Mouse (Mus musculus) forebrain, embryonic 11.5 days (tissue): ENCODE measurements around the gene Trabd2b. TPM values are rescaled to one million over a fixed set of nuclear protein-coding genes. Genes with fewer than 3 reads are reported as not detected.

Experiments used
- ATAC-seq: fragments of 200-750 bp; cut with Nextera tagmentation; replicated peaks from 2 replicates; pipeline ENCODE4 v1.8.0; 2017; ENCODE audit warnings: moderate TSS enrichment; ENCODE audit not compliant: low FRiP score
- DNase-seq: peaks from one replicate; pipeline ENCODE4 v3.0.0-alpha.2; 2017; ENCODE audit warnings: low spot score
- H3K27ac ChIP-seq: fragments of 300-500 bp; sonication (generic); 2 replicates; pipeline ENCODE4 v1.5.1; 2014; ENCODE audit warnings: low read depth, low read length
- H3K27me3 ChIP-seq: fragments of 300-500 bp; sonication (generic); 2 replicates; pipeline ENCODE4 v1.6.1; 2014; ENCODE audit warnings: mild to moderate bottlenecking, low read length, mixed read lengths; ENCODE audit not compliant: control insufficient read depth, insufficient read depth
- H3K36me3 ChIP-seq: fragments of 300-500 bp; sonication (generic); 2 replicates; pipeline ENCODE4 v1.6.1; 2014; ENCODE audit warnings: mild to moderate bottlenecking, low read length, moderate library complexity, mixed read lengths; ENCODE audit not compliant: control insufficient read depth, insufficient read depth
- H3K4me1 ChIP-seq: fragments of 300-500 bp; sonication (generic); replicated peaks from 2 replicates; pipeline ENCODE4 v1.6.1; 2014; ENCODE audit warnings: low read length, mixed read lengths; ENCODE audit not compliant: control insufficient read depth, insufficient read depth
- H3K4me2 ChIP-seq: fragments of 300-500 bp; sonication (generic); 2 replicates; pipeline ENCODE4 v1.6.1; 2014; ENCODE audit warnings: low read depth, mild to moderate bottlenecking, low read length, moderate library complexity, mixed read lengths; ENCODE audit not compliant: severe bottlenecking
- H3K4me3 ChIP-seq: fragments of 300-500 bp; sonication (generic); 2 replicates; pipeline ENCODE4 v1.5.1; 2014; ENCODE audit warnings: low read depth, low read length
- H3K9ac ChIP-seq: fragments of 300-500 bp; sonication (generic); 2 replicates; pipeline ENCODE4 v1.6.1; 2014; ENCODE audit warnings: low read length
- H3K9me3 ChIP-seq: fragments of 300-500 bp; sonication (generic); 2 replicates; pipeline ENCODE4 v1.6.1; 2016; ENCODE audit warnings: low read length, mixed read lengths; ENCODE audit not compliant: control insufficient read depth
- WGBS: fragments of 180-500 bp; shearing (Covaris S2); extraction: QIAGEN DNeasy Blood & Tissue Kit; methylation state at CpG from one replicate; pipeline ENCODE4 v1.1.7; 2014; 5-methylcytosine and 5-hydroxymethylcytosine counted together
- polyA plus RNA-seq: library from polyadenylated mRNA; unstranded; fragments of >200 nt; fragmentation: Nextera tagmentation; extraction: Ambion mirVana; gene quantifications from 2 replicates; pipeline ENCODE4 v1.2.1, GENCODE M21; 2014

The Trabd2b gene
- polyA plus RNA-seq, 1 experiment from 2014 or later = 1.4 TPM

DNA sequence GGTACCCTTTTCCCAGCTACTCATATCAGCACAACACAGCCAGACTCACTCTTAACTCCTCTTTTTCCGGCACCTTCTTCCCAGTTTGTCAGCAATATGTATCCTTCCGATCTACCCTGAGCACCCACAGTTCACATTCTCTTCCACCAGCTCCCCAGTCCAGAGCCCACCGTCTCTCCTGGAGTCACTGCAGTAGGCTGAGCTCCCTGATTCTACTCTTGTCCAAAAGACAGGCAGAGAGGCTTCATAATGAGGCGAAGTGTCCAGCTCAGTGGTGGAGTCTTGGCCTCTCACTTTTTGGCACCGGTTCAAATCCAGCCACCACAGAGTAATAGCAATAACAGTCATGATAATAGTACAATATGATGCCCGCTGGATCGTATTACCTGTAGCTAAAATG lies 133.5 kb downstream of the Trabd2b start:
- WGBS = 87% methylated on average over 7 of the region's 7 CpGs
- Histone ChIP-seq H3K4me1 (no peaks in the 10 kb centered on the region), H3K4me2 (no peak overlapping the region), H3K27ac (no peak overlapping the region), H3K9me3 (no peaks in the 10 kb centered on the region), H3K9ac (no peak overlapping the region), H3K4me3 (no peak overlapping the region), H3K36me3 (no peaks in the 10 kb centered on the region), H3K27me3 (no peaks in the 10 kb centered on the region)
- ATAC-seq (no peak), DNase-seq (peak; percentile 34)

DNA sequence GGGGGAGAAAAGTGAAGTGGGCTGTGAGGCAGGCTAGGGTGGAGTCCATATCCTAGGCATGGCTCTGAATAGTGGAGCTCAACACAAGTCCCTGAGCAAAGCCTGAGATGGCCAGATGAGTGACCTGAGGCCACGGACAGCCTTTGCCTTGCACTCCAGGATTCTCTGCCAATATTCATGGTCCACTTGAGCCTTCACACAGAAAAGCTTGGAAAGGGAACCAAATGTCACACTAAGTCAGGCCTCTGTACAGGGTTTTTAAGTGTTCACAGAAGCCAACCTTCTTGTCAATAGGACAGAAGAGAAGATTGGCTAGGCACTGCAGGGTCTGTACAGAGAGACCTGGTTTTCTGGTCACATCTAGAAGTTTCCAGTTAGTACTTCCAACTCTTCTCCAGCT lies 134.7 kb downstream of the Trabd2b start:
- H3K9ac ChIP-seq = no peak overlapping the region
- H3K27me3 ChIP-seq = no peaks in the 10 kb centered on the region
- 92% methylated on average over 1 of the region's 1 CpGs for WGBS
- no peaks in the 10 kb centered on the region for H3K4me1 ChIP-seq
- no peak overlapping the region for H3K4me2 ChIP-seq
- H3K27ac ChIP-seq = no peak overlapping the region
- H3K36me3 ChIP-seq = no peaks in the 10 kb centered on the region
- ATAC-seq (no peak), DNase-seq (peak; percentile 25)
- no peaks in the 10 kb centered on the region for H3K9me3 ChIP-seq
- H3K4me3 ChIP-seq = no peak overlapping the region

DNA sequence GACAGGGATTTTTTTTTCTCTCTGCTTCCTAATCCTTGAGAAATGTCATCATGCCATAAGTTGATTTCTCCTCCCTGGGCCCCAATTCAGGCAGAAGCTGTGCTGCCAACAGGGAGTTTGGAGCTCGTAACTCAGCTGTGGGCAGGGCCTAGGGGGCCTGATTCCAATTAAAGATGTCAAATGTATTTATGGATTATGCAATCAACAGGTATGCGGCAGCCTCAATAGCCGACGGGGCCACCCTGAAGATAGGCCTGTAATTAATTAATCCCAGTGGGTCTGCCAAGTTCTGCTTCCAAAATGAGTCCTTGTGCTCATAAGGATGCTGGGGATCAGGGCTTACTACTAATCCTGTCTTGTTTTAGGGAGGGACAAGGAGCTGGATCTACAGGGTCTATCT lies 135.6 kb downstream of the Trabd2b start:
- no peak for ATAC-seq
- WGBS = 70% methylated on average over 4 of the region's 4 CpGs
- peak; percentile 22 for DNase-seq

DNA sequence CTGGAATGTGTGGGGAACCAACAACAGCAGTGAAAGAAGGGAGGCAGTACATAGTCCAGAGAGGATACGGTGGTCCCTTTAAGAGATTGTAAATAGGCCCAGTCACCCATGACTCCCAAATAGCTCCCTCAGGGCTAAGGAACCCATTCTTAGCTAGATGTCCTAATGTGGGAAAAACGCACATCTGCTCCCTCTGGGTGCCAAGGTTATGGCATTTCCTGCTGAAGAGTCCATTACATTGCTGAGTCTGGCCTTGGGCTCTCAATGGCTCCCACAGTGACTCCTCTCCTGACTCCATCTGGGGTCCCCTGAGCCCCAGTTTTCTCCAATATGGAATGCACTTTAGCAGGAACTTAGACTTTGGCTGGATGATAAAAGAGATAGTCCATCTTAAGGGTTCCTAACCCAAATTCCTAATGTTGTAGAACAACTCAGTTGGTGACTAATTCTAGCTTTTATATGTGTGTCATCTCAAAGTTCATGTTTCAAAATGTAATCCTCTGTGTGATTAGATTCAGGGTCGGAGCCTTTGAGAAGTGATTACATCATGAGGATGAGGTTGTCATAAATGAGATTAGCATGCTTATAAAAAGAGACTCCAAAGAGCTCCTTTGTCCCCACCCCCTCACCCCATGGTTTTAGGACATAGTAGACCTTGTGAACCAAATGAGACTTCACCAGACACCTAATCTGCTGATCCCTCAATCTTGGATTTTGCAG lies 139.1 kb downstream of the Trabd2b start:
- H3K27ac ChIP-seq = no peak overlapping the region
- H3K4me1 ChIP-seq = no peaks in the 10 kb centered on the region
- no peak overlapping the region for H3K4me2 ChIP-seq
- no peaks in the 10 kb centered on the region for H3K27me3 ChIP-seq
- H3K4me3 ChIP-seq = no peak overlapping the region
- no peaks in the 10 kb centered on the region for H3K36me3 ChIP-seq
- H3K9me3 ChIP-seq = no peaks in the 10 kb centered on the region
- WGBS = 73% methylated on average over 3 of the region's 3 CpGs
- ATAC-seq = no peak
- H3K9ac ChIP-seq = no peak overlapping the region
- DNase-seq = peak; percentile 4

More for the DNA sequence above, 135.6 kb downstream of the Trabd2b start:
- H3K27ac ChIP-seq = no peak overlapping the region
- H3K4me3 ChIP-seq = no peak overlapping the region
- H3K9ac ChIP-seq = no peak overlapping the region
- no peak overlapping the region for H3K4me2 ChIP-seq
- H3K27me3 ChIP-seq = no peaks in the 10 kb centered on the region
- no peaks in the 10 kb centered on the region for H3K9me3 ChIP-seq
- no peaks in the 10 kb centered on the region for H3K4me1 ChIP-seq
- no peaks in the 10 kb centered on the region for H3K36me3 ChIP-seq

DNA sequence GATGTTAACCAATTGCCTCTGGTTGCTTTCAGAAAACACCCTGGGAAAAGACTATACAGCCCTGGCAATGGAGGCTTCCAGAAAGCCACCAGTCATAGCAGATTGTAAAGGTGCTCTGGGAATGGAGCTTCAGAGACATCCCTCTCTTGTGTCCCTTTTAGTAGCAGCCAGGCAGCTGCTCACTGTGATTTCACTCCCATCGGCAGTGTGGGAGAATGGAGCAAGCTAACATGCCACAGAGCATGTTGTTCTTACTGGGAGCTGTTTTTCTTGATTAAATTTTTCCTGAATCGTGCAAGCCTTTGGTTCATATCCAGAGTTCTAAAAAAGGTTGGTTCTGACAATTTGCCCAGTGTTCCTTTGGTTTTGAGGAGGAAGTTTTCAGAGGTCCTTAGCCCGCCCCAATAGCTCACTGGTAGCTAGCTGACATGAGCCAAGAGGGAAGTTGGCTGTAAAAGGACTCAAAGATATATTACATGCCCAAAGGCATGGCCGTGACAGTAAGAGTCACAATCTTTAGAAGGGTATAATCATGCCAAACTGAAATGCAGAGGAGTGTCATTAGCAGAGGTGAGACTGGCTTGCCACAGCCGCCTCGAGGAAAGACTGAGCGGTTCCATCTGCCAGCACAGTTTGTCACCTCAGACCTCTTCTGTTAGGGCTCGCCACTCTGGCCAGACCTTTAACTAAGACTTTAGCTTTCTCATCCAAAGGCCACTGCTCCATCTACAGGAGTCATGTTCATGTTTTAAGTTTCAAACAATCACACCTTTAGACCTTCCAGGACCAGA lies 141.3 kb downstream of the Trabd2b start:
- Histone ChIP-seq H3K9ac (no peak overlapping the region), H3K27ac (no peak overlapping the region), H3K36me3 (no peaks in the 10 kb centered on the region), H3K4me3 (no peak overlapping the region), H3K4me2 (no peak overlapping the region), H3K27me3 (no peaks in the 10 kb centered on the region), H3K4me1 (no peaks in the 10 kb centered on the region), H3K9me3 (no peaks in the 10 kb centered on the region)
- peak; percentile 20 for DNase-seq
- WGBS = 89% methylated on average over 8 of the region's 8 CpGs
- ATAC-seq = no peak

DNA sequence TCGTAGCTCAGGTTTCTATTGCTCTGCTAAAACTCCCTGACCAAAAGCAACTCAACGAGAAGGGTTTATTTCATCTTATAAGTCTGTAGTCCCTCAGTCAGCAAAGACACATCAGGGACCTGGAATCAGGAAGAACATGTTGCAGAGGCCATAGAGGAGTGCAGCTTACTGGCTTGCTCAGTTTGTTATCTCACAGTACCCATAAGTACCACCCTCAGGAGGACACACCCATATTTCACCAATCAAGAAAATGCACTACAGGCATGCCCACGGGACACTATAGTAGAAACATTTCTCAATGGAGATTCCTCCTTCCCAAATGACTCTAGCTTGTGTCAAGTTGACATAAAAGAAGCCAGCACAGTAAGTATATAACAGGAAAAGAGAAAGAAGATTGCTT lies 143.0 kb downstream of the Trabd2b start:
- 92% methylated on average over 3 of the region's 3 CpGs for WGBS
- no peak overlapping the region for H3K4me3 ChIP-seq
- H3K4me1 ChIP-seq = no peaks in the 10 kb centered on the region

DNA sequence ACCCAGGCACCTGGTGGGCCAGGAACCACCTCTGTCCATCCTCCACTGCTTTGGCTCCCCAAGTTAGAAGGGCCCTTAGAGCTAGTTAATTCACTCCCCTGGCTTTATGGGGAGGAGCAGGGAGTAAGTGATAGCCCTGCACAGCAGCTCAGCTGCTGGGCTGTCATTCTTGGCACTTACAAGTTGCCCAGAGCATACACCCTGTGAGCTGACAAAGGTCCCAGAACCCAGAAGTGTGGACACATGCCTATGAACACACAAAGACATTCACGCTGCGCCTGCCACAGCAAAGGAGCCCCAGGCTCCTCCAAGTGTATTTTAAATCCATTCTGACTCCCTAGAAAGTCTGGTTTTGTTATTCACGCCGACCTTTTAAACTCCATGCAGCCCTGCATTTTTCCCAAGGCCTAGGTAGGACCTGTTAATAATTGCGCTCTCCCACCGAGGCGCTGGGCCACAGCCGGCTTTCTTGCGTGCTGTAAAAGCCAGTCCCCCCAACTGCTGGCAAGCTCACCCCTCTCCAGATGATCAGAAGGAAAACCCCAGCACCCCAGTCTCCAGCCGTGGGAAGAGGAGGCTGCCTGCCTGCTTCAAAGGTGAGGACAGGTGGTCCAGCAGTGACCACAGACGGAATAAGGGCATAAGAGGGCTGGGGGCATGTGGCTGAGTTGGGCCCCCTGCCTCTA lies 144.1 kb downstream of the Trabd2b start:
- H3K27me3 ChIP-seq = no peaks in the 10 kb centered on the region
- H3K4me1 ChIP-seq = no peaks in the 10 kb centered on the region
- H3K4me3 ChIP-seq = no peak overlapping the region
- ATAC-seq (no peak), DNase-seq (peak; percentile 47)
- no peak overlapping the region for H3K27ac ChIP-seq
- no peak overlapping the region for H3K9ac ChIP-seq
- no peaks in the 10 kb centered on the region for H3K36me3 ChIP-seq
- 52% methylated on average over 11 of the region's 11 CpGs for whole genome bisulfite sequencing
- no peaks in the 10 kb centered on the region for H3K9me3 ChIP-seq
- H3K4me2 ChIP-seq = no peak overlapping the region

More for the DNA sequence above, 143.0 kb downstream of the Trabd2b start:
- Histone ChIP-seq H3K9me3 (no peaks in the 10 kb centered on the region), H3K9ac (no peak overlapping the region), H3K27ac (no peak overlapping the region), H3K4me2 (no peak overlapping the region), H3K27me3 (no peaks in the 10 kb centered on the region), H3K36me3 (no peaks in the 10 kb centered on the region)
- ATAC-seq (no peak), DNase-seq (peak; percentile 3)

DNA sequence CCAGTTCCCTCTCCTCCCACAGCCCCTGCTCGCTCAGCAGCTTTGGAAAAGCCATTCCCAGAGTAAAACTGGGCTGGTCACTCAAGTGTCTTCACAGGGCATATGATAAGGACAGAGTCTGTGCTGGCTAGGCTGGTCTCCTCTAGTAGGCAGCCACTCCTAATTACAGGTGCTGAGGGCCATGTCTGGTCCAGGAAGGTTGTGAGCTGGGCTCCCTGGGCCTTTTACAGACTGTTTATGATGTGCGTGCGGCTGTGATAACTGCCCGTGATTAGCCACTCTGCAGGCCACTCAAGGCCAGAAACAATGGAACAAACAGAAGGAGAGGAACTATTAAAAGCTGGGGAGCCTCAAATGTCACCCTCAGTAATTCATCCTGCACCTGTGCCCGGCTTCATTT lies 150.4 kb downstream of the Trabd2b start:
- 87% methylated on average over 5 of the region's 5 CpGs for WGBS
- no peak for DNase-seq
- no peaks in the 10 kb centered on the region for H3K27me3 ChIP-seq
- H3K4me3 ChIP-seq = no peak overlapping the region
- no peak for ATAC-seq
- no peak overlapping the region for H3K9ac ChIP-seq
- H3K4me1 ChIP-seq = no peaks in the 10 kb centered on the region
- no peaks in the 10 kb centered on the region for H3K9me3 ChIP-seq
- no peak overlapping the region for H3K27ac ChIP-seq
- H3K36me3 ChIP-seq = no peaks in the 10 kb centered on the region
- H3K4me2 ChIP-seq = no peak overlapping the region
